Mouse (Mus musculus) kidney, adult 18-20 months (tissue): ENCODE results near the gene Egfr.

Experiments
- DNase-seq: peaks from one replicate; pipeline ENCODE4 v3.0.0; 2021

The Egfr gene

GRCm38 (mm10) chr11:16781604-16782003 is 29.6 kb downstream of the Egfr start:
- DNase-seq, result no peak

GRCm38 (mm10) chr11:16783926-16784659 is 32.1 kb downstream of the Egfr start:
- DNase-seq, result no peak

GRCm38 (mm10) chr11:16792638-16793585 is 40.9 kb downstream of the Egfr start:
- DNase-seq, result no peak

- DNase-seq, result no peak
These were observed 43.0 kb downstream of the Egfr start for GRCm38 (mm10) chr11:16795012-16795411.

- no peak for DNase-seq
These were observed 43.5 kb downstream of the Egfr start for GRCm38 (mm10) chr11:16795513-16795912.

- no peak for DNase-seq
These were observed 45.5 kb downstream of the Egfr start for GRCm38 (mm10) chr11:16797456-16797855.

GRCm38 (mm10) chr11:16798136-16798535 is 46.1 kb downstream of the Egfr start:
- DNase-seq, result no peak

GRCm38 (mm10) chr11:16800507-16800906 is 48.5 kb downstream of the Egfr start:
- DNase-seq, result peak; percentile 79

GRCm38 (mm10) chr11:16802668-16803067 is 50.7 kb downstream of the Egfr start:
- DNase-seq, result no peak

- peak; percentile 76 for DNase-seq
These were observed 52.0 kb downstream of the Egfr start for GRCm38 (mm10) chr11:16804016-16804415.

- DNase-seq, result no peak
These were observed 53.9 kb downstream of the Egfr start for GRCm38 (mm10) chr11:16805886-16806285.

GRCm38 (mm10) chr11:16809161-16809967 is 57.4 kb downstream of the Egfr start:
- no peak for DNase-seq

- DNase-seq, result no peak
These were observed 58.1 kb downstream of the Egfr start for GRCm38 (mm10) chr11:16810086-16810485.

GRCm38 (mm10) chr11:16813298-16813697 is 61.3 kb downstream of the Egfr start:
- DNase-seq, result no peak

- no peak for DNase-seq
These were observed 64.4 kb downstream of the Egfr start for GRCm38 (mm10) chr11:16816414-16816813.

GRCm38 (mm10) chr11:16817336-16818034 is 65.5 kb downstream of the Egfr start:
- DNase-seq, result no peak

- no peak for DNase-seq
These were observed 67.4 kb downstream of the Egfr start for GRCm38 (mm10) chr11:16819424-16819823.

- DNase-seq, result no peak
These were observed 68.1 kb downstream of the Egfr start for GRCm38 (mm10) chr11:16820138-16820537.

GRCm38 (mm10) chr11:16821668-16822254 is 69.8 kb downstream of the Egfr start:
- DNase-seq, result no peak

- no peak for DNase-seq
These were observed 72.0 kb downstream of the Egfr start for GRCm38 (mm10) chr11:16823830-16824545.

- DNase-seq, result no peak
These were observed 77.5 kb downstream of the Egfr start for GRCm38 (mm10) chr11:16829468-16829867.
